Mouse (Mus musculus) lung, adult 2 months (tissue): ENCODE data around the gene Serbp1.
"Not testable (repeated sequence)": the region's sequence is repeated elsewhere in the genome, so short reads cannot be mapped to it uniquely, and the experiment has no call there.

Experiments used
- CTCF ChIP-seq: fragments of 200-500 bp; IDR thresholded peaks from 2 replicates; pipeline ENCODE4 v1.5.1; 2011; ENCODE audit warnings: mild to moderate bottlenecking, low read length, control low read depth; ENCODE audit not compliant: insufficient read depth
- POLR2A ChIP-seq: fragments of 200-500 bp; IDR thresholded peaks from 2 replicates; pipeline ENCODE4 v1.6.1; 2011; ENCODE audit warnings: low read depth, mild to moderate bottlenecking, control low read depth, low read length, borderline replicate concordance; ENCODE audit errors: extremely low read depth

DNA sequence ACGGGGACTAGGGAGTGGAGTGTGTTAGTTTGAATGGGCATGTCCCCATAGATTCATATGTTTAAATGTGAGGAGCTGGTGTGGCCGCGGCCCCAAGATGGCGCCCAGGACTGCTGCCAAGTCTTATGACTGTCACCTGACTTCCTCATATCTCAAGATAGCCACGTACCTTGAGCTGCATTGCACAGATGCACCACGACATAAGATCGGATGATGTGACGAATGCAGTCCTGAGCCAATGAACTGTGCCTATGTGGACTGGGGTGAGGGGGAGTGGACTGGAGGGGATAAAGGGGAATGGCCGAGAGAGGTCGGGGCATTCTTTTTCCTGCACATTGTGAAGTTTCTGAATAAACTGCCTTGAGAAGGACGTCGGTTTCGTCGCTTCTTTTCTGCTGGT is 18.0 kb upstream of the Serbp1 start:
- not testable (repeated sequence) for TF ChIP-seq CTCF, POLR2A
